Mouse (Mus musculus): Measurements from ENCODE around the gene Stra6.

DNA sequence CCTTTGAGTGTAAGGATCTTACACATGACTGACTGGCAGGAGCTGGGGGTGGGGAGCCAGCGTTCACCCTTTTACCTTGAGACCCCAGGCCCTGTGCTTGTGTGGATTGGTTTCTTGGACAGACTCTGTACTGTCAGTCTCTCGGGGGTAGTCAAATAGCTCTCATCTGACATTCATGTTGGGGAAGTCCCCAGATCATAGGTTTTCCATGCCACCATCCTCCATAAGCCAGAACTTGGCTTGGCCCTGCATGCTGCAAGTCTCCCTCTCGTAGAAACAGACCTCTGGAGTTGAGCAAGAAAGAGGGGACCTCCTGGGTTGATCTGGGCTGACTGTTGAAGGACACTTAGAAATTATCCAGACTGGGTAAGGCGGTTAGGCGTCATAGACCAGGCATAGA, 45.2 kb upstream of the Stra6 start:
- TF ChIP-seq CHD2 (IDR thresholded peaks at IDR 0.05; ENCODE audit: low read depth, low read length) (no peak), ZC3H11A (IDR thresholded peaks at IDR 0.05; ENCODE audit: borderline replicate concordance, low read depth, low read length) (no peak), MAFK (IDR thresholded peaks at IDR 0.05; ENCODE audit: insufficient read depth, low read depth, low read length) (no peak), HCFC1 (IDR thresholded peaks at IDR 0.05; ENCODE audit: borderline replicate concordance, insufficient read depth, low read length) (no peak), ZNF384 (IDR thresholded peaks at IDR 0.05; ENCODE audit: low read depth, low read length) (no peak)

Data from ES-E14 (cell line).